Mouse (Mus musculus): ENCODE measurements at regions not wholly inside any gene's neighbourhood (a gene's known extent, or its start where the extent isn't known, plus 50 kb on each side); places are given as distances from the start of the nearest gene placed in this dataset.

- TF ChIP-seq GATA1 (IDR thresholded peaks at IDR 0.05; ENCODE audit: borderline replicate concordance, low read length) = no peak
- TF ChIP-seq FLI1 (IDR thresholded peaks at IDR 0.05; ENCODE audit: low read length) = no peak
Measured at GRCm38 (mm10) chr13:60319268-60319667, 142.1 kb upstream of the Gas1 start.

Data from megakaryocyte, embryonic 14.5 days (primary cell).